Mouse (Mus musculus): ENCODE measurements around the gene Rbm8a.
A peak's percentile ranks its signal among the peaks of the same experiment; 100 is the strongest.

Rbm8a gene

DNA sequence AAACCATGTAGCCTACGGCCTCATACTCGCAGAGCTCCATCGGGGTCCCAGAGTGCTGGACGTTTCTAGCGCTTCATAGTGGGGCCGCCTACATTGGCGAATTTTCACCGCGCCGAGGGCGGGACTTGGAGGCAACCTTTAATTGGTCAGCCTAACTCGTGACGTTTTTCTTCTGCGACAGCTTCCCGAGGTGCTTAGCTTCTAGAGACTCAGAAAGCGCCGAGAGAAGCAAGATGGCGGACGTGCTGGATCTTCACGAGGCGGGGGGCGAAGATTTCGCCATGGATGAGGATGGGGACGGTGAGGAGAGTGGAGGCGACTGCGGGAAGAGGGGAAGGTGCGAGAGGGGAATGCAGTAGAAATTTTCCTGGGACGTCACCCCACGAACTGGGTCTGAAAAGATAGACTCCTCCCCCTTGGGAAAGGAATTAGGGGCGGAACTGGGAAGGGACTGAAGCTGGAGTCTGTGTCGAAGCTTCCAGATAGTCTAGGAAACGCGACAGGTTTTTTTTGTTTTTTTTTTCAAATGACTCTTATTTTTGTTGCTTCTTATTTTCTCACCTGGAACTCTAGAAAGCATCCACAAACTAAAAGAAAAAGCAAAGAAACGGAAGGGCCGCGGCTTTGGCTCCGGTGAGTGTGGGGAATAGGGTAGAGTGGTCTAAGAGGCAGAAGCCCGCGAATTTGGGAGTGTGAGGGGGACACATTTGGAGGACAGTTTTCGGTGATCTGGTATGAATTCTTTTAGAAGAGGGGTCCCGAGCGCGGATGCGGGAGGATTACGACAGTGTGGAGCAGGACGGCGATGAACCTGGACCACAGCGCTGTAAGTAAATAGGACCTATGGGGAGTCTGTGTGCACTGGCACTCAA, at the start of gene Rbm8a:
Rbm8a (plus strand) TSS at position 205 of the 872 bp plus-strand sequence.
- DNase-seq, result peak; percentile 96

DNA sequence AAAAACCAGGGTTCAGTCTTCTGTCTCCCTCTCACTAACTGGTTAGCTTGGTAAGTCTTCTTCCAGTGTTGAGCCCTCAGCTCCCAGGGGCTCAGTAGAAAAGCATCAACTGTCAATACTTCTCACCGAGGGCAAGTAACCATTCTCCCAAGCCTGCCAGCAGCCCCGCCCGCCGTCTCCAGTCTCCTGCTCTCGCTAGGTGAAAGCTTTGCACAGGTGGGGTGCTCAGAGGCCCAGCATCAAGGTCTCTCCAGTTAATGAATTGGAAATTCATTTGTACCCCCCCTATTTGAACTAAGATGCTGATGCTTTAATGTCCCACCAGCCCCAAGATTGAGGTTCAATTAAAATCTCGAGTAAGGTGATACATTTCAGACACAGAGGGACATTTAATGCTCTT, 48.6 kb upstream of the Rbm8a start:
- DNase-seq, result no peak

DNA sequence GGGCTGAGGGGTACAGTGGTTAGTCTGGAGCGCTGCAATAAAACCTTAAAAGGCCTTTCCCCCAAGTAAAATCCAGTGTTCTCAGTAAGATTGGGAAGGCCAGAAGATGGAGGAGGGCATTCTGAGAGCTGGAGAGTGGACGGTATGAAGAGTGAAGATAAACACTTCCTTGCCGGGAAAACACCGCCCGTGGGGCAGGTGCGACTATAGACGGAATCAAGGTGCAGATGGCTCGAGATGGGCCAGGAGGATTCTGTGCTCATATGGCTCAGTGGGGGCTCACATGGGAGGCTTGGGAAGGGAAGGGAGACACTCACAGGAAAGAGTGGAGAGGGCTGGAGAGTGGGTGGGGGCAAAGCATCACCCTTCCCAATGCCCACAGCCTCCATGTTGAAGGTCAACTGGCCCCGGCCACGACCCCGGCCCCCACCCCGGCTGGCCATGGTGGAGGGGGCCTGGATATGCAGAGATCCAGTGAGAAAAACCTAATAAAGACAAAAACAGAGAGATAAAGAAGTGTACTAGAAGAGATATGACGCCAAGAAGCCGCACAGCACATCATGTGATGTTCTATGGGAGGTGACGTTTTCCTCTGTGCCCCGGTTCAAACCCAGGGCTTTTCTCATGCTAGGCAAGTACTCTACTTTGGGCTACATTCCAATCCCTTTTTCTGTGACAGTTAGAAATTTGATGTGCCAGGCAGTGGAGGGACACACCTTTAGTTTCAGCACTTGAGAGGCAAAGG, 47.8 kb upstream of the Rbm8a start:
- DNase-seq, result no peak

DNA sequence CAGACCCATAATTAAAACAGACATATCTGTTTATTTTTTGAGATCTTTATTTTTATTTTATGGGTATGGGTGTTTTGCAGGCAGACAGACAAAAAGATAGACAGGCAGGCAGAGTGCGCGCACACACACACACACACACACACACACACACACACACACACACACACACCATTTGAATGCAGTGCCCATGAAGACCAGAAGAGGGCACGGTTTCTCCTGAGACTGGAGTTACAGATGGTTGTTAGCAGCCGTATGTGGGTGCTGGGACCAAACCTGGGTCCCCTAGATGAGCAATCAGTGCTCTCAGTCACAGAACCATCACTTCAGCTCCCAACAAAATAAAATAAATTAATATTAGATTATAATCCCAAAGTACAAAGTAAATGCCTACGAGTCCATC, 46.3 kb upstream of the Rbm8a start:
- DNase-seq, result no peak

DNA sequence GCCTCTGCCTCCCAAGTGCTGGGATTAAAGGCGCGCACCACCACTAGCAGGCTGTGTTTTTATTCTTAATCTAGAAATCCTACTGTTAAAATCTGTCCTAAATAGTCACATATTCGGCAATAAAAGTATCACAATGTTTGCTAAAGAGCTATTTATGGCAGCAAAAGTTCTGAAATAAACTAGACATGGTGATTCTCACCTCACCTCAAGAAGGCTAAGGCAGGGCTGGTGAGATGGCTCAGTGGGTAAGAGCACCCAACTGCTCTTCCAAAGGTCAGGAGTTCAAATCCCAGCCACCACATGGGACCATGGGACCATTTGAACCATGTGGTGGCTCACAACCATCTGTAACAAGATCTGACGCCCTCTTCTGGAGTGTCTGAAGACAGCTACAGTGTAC, 39.1 kb upstream of the Rbm8a start:
- no peak for DNase-seq

DNA sequence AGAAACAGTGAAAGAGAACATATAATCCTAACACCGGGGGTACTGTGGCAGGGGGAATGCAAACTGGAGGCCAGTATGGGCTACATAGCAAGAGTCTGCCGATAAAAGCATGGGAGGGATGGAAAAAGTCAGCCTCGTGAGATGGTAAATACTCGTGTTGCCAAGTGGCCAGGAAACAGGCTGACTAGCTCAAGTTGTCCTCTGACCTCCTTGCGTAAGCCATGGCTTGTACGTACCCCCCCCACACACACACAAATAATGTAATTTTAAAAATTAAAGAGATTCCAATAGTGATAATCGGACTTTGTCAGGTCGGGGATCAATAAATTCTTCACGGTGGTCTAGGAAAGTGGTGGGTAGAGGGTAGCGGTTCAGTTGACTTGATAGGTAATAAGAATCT, 36.4 kb upstream of the Rbm8a start:
- no peak for DNase-seq

DNA sequence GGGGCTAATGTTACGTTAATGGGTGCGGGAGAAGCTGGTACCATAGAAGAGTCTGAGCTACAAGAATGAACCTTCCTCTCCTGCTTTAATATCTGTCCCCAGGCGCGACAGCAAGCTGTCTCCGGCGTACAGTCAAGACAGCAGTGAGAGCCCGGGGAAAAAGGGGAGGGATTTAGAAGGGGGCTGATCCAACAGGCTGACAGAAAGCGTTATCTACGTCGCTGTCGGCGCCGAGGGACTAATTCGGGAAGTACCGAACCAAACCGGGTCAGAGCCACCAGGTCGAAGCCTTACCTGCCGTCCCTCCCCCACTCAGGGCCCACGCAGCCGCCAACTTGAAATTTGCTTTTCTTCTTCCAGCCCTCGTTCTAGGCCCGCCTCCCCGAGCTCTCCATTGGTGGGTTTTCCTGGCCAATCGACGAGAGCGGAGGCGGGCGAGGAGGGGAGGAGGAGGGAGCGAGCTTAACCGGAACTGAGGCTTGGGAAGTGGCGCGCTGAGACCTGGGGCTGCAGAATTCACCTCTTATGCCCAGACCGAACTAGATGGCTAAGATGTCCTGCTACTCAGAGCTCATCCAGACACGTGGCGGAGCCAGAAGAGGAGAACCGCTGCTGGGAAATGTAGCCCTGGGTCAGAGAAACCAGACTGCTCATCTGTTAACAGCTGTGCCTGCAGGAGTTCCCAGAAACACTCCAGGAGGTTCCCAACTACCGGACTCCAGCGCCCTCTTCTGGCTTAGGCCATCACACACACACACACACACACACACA, 35.8 kb upstream of the Rbm8a start, which contains the start of gene Polr3gl:
Polr3gl (minus strand) TSS at position 392 of the 771 bp plus-strand sequence.
- peak; percentile 95 to 96 for DNase-seq

DNA sequence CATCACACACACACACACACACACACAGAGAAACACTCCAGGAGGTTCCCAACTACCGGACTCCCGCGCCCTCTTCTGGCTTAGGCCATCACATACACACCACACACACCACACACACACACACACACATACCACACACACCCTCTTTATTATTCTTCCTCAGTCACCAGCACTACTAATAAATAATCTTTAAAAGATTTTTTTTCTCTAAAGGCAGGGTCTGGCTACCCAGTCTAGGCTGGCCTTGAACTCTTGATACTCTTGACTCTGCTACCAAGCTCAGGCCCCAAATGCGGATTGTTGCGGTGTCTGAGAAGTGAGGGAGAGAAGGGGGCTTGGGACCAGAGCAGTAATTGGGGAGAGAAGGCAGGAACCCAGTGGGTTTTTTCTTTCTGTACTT, 34.9 kb upstream of the Rbm8a start:
- no peak for DNase-seq

DNA sequence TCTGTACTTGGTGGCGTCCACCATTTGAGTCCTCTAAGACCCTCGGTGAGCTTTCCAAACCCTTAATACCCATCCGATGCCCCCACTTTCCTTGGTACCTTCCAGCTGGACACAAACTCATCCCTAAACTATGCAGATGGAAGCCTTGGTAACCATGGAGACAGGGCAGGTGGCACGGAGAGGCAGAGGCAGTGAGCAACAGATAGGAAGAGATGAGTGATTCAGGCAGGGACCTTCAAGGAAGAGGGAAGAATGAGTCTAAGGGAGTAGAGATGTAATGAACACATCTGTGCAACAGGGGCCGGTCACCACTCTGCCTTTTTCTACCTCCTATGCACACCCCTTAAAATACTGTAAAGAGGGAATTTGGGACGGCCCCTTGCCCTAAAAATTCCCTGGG, 34.1 kb upstream of the Rbm8a start:
- DNase-seq, result no peak

DNA sequence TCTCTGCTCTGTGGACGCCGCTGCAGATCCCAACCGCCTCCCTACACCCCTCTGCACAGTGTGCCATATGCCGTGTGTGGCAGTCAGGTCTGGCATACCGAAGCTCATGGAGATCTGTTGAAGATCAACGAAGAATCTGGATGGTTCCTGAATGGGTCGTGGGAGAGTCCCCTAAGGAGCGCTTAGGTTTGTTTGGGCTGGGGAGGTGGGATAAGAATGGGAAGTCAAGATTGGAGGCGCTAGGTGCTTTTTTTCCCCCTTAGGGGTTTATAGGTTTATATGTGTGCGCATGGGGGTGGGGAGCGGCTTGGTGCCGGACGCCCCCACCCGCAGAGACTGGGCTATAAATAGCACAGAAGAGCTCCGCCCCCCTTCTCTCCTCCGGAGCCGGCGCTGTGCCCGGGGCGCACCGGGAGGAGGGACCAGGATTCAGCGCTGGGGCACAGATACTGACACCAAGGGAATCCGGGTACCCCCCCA, 33.5 kb upstream of the Rbm8a start, which contains the start of gene Ankrd34a:
Ankrd34a (plus strand) TSS at position 409 of the 480 bp plus-strand sequence.
- peak; percentile 19 to 48 for DNase-seq

DNA sequence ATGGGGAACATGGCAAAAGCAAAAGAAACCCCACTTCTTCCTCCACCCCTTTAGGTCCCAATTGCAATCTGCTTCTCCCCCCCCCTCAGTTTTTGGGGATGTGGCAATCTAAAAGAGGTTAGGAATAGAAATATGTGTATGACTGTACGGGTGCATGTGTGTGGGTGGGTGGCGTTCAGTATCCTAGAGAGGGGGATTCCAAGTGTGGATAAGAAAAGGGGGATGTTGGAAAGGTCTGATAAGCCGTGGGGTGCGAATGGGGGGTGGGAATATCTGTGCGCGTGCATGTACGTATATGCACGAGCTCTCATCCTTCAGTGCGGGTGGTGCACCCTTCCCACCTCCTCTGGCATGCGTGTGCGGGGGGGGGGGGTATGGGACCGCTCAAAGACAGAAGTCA, 32.9 kb upstream of the Rbm8a start:
- no peak for DNase-seq

DNA sequence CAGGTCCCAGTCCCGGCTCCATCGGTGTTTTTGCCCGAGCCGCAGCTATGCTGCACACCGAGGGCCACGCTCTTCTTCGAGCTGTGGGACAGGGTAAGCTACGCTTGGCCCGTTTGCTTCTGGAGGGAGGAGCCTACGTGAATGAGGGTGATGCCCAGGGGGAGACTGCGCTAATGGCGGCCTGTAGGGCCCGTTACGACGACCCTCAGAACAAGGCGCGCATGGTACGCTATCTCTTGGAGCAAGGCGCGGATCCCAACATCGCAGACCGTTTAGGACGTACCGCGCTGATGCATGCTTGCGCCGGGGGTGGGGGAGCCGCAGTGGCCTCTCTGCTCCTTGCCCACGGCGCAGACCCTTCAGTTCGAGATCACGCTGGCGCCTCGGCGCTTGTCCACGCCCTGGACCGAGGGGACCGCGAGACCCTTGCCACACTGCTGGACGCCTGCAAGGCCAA, 32.3 kb upstream of the Rbm8a start:
- DNase-seq, result peak; percentile 21 to 36

DNA sequence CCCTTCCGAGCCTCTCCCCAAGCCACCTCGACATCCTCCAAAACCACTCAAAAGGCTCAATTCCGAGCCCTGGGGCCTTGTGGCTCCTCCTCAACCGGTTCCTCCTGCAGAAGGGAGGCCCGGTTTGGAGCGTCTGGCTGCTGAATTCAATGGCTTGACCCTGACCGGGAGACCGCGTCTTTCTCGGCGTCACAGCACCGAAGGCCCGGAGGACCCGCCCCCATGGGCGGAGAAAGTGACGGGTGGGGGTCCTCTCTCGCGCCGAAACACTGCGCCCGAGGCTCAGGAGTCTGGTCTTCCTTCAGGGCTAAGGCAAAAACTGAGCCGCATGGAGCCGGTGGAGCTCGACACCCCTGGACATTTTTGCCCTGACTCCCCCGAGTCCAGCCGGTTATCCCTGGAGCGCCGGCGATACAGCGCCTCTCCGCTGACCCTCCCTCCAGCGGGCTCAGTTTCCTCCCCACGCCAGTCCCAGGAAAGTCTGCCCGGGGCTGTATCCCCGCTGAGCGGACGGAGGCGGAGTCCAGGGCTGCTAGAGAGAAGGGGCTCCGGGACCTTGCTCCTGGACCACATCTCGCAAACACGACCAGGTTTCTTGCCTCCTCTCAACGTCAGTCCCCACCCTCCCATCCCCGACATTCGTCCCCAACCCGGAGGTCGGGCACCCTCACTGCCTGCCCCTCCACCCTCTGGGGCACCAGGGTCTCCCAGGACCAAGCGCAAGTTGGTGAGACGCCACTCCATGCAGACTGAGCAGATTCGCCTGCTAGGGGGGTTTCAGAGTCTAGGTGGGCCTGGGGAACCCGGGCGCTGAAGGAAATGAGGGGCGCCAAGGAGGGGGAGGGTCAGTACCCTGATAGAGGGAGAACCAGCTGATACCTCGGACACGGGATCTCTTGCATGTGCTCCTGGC, 31.3 kb upstream of the Rbm8a start:
- DNase-seq, result peak; percentile 74 to 81

DNA sequence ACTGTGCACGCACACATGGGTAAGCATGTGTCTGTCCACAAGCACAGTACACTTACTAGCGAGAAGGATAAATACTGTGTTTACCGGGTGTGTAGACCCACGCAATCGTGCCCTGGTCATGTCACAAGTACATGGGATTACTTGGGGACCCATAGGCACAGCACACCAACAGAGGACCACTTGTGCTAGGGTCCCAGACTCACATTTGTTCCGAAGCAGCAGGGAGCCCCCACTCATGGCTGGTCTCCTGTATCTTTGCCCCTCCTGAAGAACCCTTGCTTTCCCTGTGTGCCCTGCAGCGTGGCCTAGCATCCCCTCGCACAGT, 30.7 kb upstream of the Rbm8a start:
- no peak for DNase-seq

DNA sequence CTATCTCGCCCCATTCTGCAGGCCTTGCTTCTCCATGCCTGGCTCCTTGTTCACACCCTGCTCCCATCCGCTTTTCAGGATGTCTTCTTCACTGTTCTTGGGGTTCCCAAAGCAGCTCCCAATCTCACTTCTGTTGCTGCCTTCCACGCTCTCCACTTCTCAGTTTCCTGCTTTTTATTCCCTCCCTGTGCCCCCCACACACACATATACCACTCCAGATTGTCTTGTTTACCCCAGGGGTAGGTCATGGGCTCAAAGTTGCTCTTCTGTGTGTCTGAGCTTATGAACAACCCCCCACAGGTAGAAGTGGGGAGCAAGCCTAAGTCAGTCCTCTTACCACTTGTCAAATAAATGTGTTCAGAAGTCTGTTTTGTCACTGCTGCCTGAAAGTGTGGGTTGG, 30.3 kb upstream of the Rbm8a start:
- DNase-seq, result no peak

DNA sequence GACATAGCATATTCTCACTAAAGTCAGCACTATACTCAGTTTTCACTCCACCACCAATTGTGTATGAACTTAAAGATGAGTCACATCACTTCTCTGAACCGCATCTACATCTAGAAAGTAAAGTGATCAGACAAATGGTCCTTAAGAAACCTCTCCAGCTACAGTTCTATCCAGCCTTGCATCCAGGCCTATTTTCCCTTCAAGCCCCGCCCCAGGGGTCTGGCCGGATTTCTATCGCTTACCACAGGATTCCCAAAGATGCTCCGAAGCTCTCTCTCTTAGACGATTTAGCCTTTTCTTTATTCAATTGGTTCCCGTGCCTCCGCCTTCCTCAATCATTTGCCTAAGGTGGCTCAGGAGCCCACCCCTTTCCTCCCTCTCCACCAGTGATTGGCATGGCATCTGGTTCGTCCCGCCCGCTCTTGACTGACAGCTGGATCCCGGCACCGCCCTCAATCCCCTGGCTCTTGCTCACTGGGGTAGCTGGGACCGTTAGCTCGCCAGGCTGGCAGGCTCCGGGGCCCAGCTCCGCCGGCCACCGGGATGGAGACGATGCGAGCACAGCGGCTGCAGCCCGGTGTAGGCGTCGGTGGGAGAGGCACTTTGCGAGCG, 29.0 kb upstream of the Rbm8a start, which contains the start of gene Lix1l:
Lix1l (plus strand) TSS at position 511 of the 612 bp plus-strand sequence.
- DNase-seq, result peak; percentile 94 to 96

DNA sequence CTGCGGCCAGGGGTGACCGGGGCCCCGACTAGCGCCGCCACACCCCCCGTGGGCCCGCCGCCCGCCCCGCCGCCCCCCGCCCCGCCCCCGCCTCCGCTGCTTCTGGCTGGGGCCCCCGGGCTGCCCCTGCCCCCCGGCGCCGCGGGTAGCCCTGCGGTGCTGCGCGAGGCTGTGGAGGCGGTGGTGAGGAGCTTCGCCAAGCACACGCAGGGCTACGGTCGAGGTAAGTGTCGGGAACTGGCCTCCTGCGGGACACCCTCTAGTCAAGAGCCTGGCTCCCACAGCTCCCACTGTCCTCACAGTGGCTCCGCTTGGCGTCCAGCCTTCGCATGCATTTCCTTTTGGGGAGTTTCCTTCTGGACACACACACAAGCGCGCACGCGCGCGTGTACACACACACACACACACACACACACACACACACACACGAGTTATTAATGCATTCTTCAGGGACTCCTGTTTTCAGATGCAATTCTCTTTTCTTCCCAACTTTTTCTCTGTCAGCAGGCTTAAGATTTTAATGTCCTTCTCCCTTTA, 28.4 kb upstream of the Rbm8a start:
- peak; percentile 79 to 90 for DNase-seq

DNA sequence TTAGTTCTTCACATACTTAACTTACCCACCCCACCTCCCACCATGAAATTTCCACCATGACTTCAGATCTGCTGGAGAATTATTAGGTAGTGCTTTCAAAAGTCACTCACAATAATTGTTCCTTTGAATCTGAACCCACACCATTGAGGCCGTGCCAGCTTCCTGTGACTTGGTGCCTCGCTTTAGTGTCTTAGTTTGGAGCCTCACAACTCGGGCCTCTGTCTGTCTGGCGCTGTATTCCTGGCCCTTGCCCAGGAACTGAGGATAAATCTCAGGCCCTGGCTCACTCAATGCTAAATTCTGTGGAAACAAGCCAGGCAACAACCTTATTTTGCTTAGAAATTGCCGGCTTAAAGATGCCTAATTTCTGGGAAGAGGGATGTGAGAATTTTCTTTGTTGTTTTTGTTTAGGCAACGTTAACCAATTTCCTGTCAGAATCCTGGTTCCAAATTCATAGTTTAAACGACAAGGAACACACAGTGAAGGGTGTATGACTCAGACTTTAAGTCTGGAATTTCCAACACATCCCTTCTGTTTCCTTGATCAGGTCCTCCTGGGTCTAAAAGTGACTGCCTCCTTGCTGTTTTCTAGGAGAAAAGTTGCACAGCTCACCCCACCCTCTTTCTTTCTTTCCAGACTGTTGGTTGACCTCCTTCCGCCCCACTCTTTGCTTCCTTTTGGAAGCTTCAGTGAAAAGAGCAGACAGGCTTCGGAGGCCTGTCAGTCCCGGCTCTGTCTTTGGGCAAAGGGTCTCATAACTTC, 27.6 kb upstream of the Rbm8a start:
- peak; percentile 42 to 58 for DNase-seq

DNA sequence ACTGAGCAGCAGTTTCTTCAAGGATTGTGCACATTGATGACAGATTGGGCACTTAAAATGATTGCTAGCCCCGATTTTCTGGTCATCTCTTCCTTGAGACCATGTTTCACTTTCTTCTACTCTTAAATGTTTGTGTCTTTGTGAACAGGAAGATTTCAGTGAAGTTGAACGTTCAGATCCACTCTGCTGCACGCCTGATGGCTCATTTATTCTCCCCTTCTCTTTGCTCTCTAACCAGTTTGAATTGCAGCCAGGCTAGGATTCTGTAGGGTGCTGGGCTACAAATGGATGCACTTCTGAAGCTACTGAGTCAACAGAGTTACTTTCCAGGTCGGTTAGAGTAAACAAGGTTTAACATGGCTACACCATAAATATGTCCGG, 27.0 kb upstream of the Rbm8a start:
- DNase-seq, result no peak

DNA sequence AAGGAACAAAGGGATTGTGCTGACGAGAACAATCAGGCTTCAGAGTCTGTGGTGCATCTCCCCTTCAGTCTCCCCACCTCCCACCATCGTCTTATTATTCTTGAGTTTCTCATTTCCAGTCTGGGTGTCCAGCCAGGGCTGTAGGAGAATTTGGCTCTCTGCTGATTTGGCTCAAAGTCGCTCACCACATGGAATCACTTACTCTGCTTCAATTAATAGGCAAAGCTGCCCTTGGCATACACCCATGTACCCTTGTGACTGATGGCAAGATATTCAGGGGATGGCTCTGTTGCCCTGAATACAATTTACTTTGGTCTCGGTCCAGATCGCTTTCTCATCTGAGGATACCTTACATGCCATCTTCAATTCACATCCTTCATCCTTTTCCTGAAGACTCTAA, 26.4 kb upstream of the Rbm8a start:
- peak; percentile 17 to 30 for DNase-seq

Data from lung, postnatal 4 days (tissue).